Mouse (Mus musculus) lung, postnatal 0 days (tissue): ENCODE data around the gene Alkbh4. TPM values are rescaled to one million over a fixed set of nuclear protein-coding genes. Genes with fewer than 3 reads are reported as not detected.
"Not testable (repeated sequence)": the region's sequence is repeated elsewhere in the genome, so short reads cannot be mapped to it uniquely, and the experiment has no call there.

Experiments used
- ATAC-seq: fragments of 200-750 bp; cut with Nextera tagmentation; 2 replicates; pipeline ENCODE4 v1.8.0; 2017; ENCODE audit warnings: moderate library complexity
- DNase-seq: peaks from one replicate; pipeline ENCODE4 v3.0.0-alpha.2; 2016; ENCODE audit warnings: low spot score
- H3K27ac ChIP-seq: fragments of 300-500 bp; sonication (generic); 2 replicates; pipeline ENCODE4 v1.5.1; 2014; ENCODE audit warnings: antibody characterized with exemption, mild to moderate bottlenecking, low read length, mixed read lengths
- H3K27me3 ChIP-seq: fragments of 300-500 bp; sonication (generic); replicated peaks from 2 replicates; pipeline ENCODE4 v1.6.1; 2014; ENCODE audit warnings: low read length, mixed read lengths; ENCODE audit not compliant: insufficient read depth
- H3K36me3 ChIP-seq: fragments of 300-500 bp; sonication (generic); 2 replicates; pipeline ENCODE4 v1.6.1; 2014; ENCODE audit warnings: low read length, mixed read lengths; ENCODE audit not compliant: insufficient read depth
- H3K4me1 ChIP-seq: fragments of 300-500 bp; sonication (generic); 2 replicates; pipeline ENCODE4 v1.6.1; 2014; ENCODE audit warnings: antibody characterized with exemption, low read depth, low read length, mixed read lengths; ENCODE audit not compliant: insufficient read depth
- H3K4me2 ChIP-seq: fragments of 300-500 bp; sonication (generic); replicated peaks from 2 replicates; pipeline ENCODE4 v1.6.1; 2014; ENCODE audit warnings: low read depth, mild to moderate bottlenecking, low read length, moderate library complexity, mixed read lengths
- H3K4me3 ChIP-seq: fragments of 300-500 bp; sonication (generic); 2 replicates; pipeline ENCODE4 v1.5.1; 2014; ENCODE audit warnings: low read depth, low read length
- H3K9ac ChIP-seq: fragments of 300-500 bp; sonication (generic); replicated peaks from 2 replicates; pipeline ENCODE4 v1.6.1; 2014; ENCODE audit warnings: low read depth, mild to moderate bottlenecking
- H3K9me3 ChIP-seq: fragments of 300-500 bp; sonication (generic); 2 replicates; pipeline ENCODE4 v1.6.1; 2016; ENCODE audit warnings: low read length, mixed read lengths
- CTCF ChIP-seq: IDR thresholded peaks from 2 replicates; pipeline ENCODE4 v1.5.1; 2016; ENCODE audit warnings: antibody characterized with exemption, mild to moderate bottlenecking
- EP300 ChIP-seq: IDR thresholded peaks from 2 replicates; pipeline ENCODE4 v1.6.1; 2016; ENCODE audit warnings: antibody characterized with exemption, mild to moderate bottlenecking, control low read depth
- WGBS: fragments of 180-500 bp; shearing (Covaris S2); extraction: QIAGEN DNeasy Blood & Tissue Kit; methylation state at CpG from one replicate; pipeline ENCODE4 v1.1.7; 2014; 5-methylcytosine and 5-hydroxymethylcytosine counted together
- polyA plus RNA-seq: library from polyadenylated mRNA; unstranded; fragments of >200 nt; fragmentation: Nextera tagmentation; extraction: Ambion mirVana; gene quantifications from 2 replicates; pipeline ENCODE4 v1.2.1, GENCODE M21; 2015

Gene Alkbh4
- polyA plus RNA-seq, 1 experiment from 2014 or later, result 13.9 TPM

GRCm38 (mm10) chr5:136140057-136140482 is 4.1 kb downstream of the Alkbh4 start:
- DNase-seq, result no peak
- WGBS, result 92% methylated on average over 10 of the region's 10 CpGs
- Histone ChIP-seq H3K9ac (no peak overlapping the region), H3K27me3 (no peaks in the 10 kb centered on the region), H3K4me2 (no peak overlapping the region), H3K4me3 (no peak overlapping the region), H3K27ac (no peak overlapping the region), H3K4me1 (peaks cover 7% of the 10 kb centered on the region; the same call in 1 of the 2 replicates), H3K9me3 (no peaks in the 10 kb centered on the region), H3K36me3 (0 out of 2 replicates have a peak, but pooled peaks cover 14% of the 10 kb centered on the region)
- TF ChIP-seq EP300 (no peak), CTCF (no peak)
- no peak for ATAC-seq

GRCm38 (mm10) chr5:136142746-136143145 is 6.8 kb downstream of the Alkbh4 start:
- Histone ChIP-seq H3K4me1 (no peaks in the 10 kb centered on the region), H3K36me3 (0 out of 2 replicates have a peak, but pooled peaks cover 14% of the 10 kb centered on the region), H3K4me2 (no peak overlapping the region), H3K9ac (no peak overlapping the region), H3K4me3 (no peak overlapping the region), H3K9me3 (no peaks in the 10 kb centered on the region), H3K27ac (no peak overlapping the region), H3K27me3 (no peaks in the 10 kb centered on the region)
- ATAC-seq, result no peak
- no peak for DNase-seq
- TF ChIP-seq CTCF (peak; percentile 48), EP300 (no peak)
- 89% methylated on average over 5 of the region's 5 CpGs for WGBS

- Histone ChIP-seq H3K27me3 (no peaks in the 10 kb centered on the region), H3K27ac (no peak overlapping the region), H3K4me3 (no peak overlapping the region), H3K9me3 (no peaks in the 10 kb centered on the region), H3K36me3 (0 out of 2 replicates have a peak, but pooled peaks cover 14% of the 10 kb centered on the region), H3K4me2 (no peak overlapping the region), H3K4me1 (no peaks in the 10 kb centered on the region), H3K9ac (no peak overlapping the region)
- WGBS, result 84% methylated on average over 6 of the region's 6 CpGs
- DNase-seq (no peak), ATAC-seq (no peak)
- TF ChIP-seq CTCF (peak; percentile 48), EP300 (no peak)
Measured at GRCm38 (mm10) chr5:136143161-136143755, 7.3 kb downstream of the Alkbh4 start.

GRCm38 (mm10) chr5:136144606-136145430 is 8.9 kb downstream of the Alkbh4 start:
- Histone ChIP-seq H3K9ac (no peak overlapping the region), H3K27me3 (no peaks in the 10 kb centered on the region), H3K4me1 (no peaks in the 10 kb centered on the region), H3K36me3 (0 out of 2 replicates have a peak, but pooled peaks cover 14% of the 10 kb centered on the region), H3K4me2 (no peak overlapping the region), H3K9me3 (no peaks in the 10 kb centered on the region), H3K4me3 (no peak overlapping the region), H3K27ac (no peak overlapping the region)
- TF ChIP-seq CTCF (no peak), EP300 (no peak)
- ATAC-seq (peak; percentile 79), DNase-seq (peak; percentile 51)
- WGBS, result 41% methylated on average over 12 of the region's 12 CpGs

GRCm38 (mm10) chr5:136146936-136147335 is 11.0 kb downstream of the Alkbh4 start:
- DNase-seq, result no peak
- no peak overlapping the region for H3K27ac ChIP-seq
- 93% methylated on average over 1 of the region's 1 CpGs for WGBS
- ATAC-seq, result no peak
- no peak overlapping the region for H3K4me3 ChIP-seq
- no peaks in the 10 kb centered on the region for H3K36me3 ChIP-seq
- TF ChIP-seq EP300, result no peak
- no peak for TF ChIP-seq CTCF
- H3K9ac ChIP-seq, result no peak overlapping the region
- no peaks in the 10 kb centered on the region for H3K9me3 ChIP-seq
- no peak overlapping the region for H3K4me2 ChIP-seq
- no peaks in the 10 kb centered on the region for H3K4me1 ChIP-seq
- H3K27me3 ChIP-seq, result no peaks in the 10 kb centered on the region

- ATAC-seq (no peak), DNase-seq (no peak)
- Histone ChIP-seq H3K4me1 (no peaks in the 10 kb centered on the region), H3K36me3 (no peaks in the 10 kb centered on the region), H3K27ac (no peak overlapping the region), H3K4me3 (no peak overlapping the region), H3K27me3 (no peaks in the 10 kb centered on the region), H3K4me2 (no peak overlapping the region), H3K9ac (no peak overlapping the region), H3K9me3 (no peaks in the 10 kb centered on the region)
- 66% methylated on average over 8 of the region's 8 CpGs for WGBS
- TF ChIP-seq EP300, result no peak
- TF ChIP-seq CTCF, result no peak
Measured at GRCm38 (mm10) chr5:136147704-136148103, 11.8 kb downstream of the Alkbh4 start.

GRCm38 (mm10) chr5:136149134-136149576 is 13.2 kb downstream of the Alkbh4 start:
- DNase-seq, ATAC-seq, H3K36me3 ChIP-seq, H3K4me2 ChIP-seq, H3K27me3 ChIP-seq, H3K9ac ChIP-seq, H3K27ac ChIP-seq, H3K4me3 ChIP-seq, H3K9me3 ChIP-seq, H3K4me1 ChIP-seq: not testable (repeated sequence)
- WGBS, result 68% methylated on average over 5 of the region's 5 CpGs
